Mouse (Mus musculus) skeletal muscle tissue, adult 2 months (tissue): ENCODE measurements at regions not wholly inside any gene's neighbourhood (a gene's known extent, or its start where the extent isn't known, plus 50 kb on each side); places are given as distances from the start of the nearest gene placed in this dataset.

Experiments used
- DNase-seq: peaks from one replicate; pipeline ENCODE4 v3.0.0-alpha.2; 2012; ENCODE audit warnings: low read depth, low spot score

DNA sequence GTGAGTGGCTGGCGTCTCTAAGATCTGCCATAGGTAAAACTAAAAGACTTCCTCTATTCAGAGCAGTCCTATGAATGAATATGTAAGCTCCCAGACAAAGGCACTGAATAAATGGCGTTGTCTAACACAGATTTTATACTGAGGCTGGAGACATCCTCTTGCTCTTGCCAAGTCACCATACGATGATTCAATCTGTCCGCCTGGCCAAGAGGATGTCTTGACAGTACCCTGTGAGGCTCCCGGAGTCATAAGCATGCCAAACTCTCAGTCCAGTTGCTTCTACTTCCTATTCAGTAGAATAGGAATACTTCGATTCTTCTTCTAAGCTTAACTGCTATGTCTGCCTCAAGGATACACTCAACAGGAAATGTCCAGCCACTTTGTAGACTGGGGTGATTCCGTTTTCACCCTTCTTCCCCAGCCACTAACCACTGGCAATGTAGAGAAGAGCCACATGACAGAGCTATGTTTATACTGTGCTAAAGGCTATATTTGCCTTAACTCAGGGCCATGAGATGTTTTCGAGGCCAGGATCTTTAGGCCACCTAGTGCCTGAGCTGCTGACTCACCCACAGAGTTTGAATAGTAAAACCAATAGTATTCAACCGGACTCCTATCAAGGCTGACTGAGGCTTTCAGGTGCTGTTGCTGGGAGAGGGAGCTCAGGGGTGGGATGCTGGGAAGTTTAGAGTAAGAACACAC, 188.7 kb upstream of the Atp5g3 start:
- no peak for DNase-seq

DNA sequence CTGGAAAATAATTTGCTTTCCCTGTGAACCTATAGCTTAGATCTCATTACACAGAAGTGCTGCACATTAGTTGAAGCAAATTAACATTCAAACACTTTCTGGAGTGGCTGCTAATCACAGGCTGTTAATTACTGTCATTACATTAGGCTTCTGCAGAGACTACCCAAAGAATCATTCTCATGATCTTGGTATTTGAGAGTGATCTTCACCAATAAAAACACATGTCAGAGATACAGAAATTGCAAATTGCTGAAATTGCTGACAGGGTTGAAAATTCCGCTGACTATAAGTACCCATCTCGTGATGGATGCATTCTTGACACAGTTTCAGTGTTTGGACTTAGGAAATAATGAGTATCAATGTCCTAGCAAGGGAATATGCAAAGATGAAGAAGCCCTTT, 185.7 kb upstream of the Atp5g3 start:
- DNase-seq = no peak

DNA sequence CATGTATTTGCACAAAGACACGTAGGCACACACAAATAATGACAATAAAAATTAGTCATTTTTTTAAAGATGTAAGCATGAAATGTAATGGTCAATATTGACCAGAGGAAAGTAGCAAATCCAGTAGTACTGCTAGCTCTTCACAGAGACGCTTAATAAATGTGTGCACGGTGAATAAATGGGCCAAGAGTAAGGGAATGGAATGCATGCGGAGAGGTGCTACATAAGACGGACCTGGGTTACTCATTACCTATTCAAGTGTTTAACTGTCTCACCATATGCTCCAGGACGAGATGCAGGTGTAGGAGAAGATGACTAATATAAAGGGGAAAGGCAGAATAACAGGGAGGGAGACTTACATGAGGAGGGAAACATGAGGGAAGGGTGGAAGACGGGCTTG, 182.4 kb upstream of the Atp5g3 start:
- DNase-seq = no peak

DNA sequence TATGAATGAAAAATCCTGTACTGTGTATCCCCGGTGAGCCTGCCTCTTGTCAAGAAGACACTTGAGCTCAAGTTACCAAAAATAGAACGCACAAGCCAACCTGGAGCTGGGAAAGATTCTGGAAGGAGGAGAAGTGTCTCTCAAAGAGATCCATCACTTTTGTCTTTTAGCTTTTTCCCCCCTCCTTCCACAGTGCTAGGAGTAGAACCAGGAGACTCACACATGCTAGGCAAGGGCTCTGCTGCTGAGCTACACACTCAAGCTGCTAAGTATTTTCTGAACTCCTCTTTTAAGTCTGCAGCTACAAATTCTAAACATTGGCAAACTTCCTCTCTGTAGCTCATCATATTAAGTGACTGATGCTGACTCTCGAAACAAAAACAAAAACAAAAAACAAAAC, 176.2 kb upstream of the Atp5g3 start:
- no peak for DNase-seq

DNA sequence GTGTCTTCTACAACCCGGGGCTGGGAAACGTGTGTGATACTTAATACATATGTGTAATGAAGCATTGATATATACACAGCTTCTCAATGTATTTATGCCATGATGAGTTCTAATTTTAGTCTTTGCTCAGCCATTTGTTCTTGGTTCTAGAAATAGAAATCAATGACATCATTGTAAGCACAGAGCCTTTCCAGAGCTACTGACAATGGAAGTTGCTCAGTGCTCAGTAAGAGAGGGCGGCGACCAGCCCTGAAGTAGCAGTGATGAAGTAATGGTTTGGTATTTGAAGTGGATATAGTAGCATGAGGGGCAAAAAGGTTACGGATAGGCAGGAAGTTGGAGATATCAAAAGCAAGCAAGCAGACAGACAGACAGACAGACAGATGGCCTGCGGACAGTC, 173.8 kb upstream of the Atp5g3 start:
- no peak for DNase-seq

DNA sequence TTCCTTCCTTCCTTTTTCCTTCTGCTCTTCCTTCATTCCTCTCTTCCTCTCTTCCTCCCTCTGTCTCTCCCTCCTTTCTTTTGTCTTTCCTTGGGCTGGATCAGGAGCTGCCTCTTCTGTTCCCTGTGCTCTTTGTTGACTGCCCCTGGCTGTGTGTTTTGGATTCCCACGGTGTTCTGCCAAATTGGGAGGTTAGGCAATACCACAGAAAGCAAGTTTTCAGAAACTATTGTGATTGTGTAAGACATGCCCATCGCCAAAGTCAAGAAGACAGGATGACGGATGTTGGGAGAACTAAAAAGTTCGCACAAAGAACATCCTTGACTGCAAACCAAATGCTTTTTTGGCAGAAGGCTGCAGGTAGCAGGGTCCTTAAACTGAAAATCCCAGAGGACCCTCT, 165.6 kb upstream of the Atp5g3 start:
- DNase-seq = peak; percentile 10

DNA sequence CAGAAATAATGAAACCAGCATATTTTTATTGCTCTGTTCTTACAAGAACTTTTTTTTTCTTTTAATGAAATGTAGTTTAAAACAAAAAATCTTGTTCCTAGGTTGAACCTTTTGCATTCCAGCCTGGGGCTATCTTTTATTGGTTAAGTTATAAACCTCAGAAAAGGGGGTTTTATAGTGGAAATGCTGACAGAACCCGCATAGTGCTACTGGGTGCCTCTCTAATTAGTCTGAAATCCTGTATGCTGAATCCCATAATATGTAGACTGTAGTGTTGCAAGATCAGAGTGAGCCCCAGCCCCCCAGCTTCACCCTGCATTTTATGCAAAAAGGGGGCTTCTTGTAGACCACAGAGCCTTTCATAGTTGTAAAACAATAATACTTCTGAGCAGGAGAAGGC, 164.4 kb upstream of the Atp5g3 start:
- DNase-seq = no peak

DNA sequence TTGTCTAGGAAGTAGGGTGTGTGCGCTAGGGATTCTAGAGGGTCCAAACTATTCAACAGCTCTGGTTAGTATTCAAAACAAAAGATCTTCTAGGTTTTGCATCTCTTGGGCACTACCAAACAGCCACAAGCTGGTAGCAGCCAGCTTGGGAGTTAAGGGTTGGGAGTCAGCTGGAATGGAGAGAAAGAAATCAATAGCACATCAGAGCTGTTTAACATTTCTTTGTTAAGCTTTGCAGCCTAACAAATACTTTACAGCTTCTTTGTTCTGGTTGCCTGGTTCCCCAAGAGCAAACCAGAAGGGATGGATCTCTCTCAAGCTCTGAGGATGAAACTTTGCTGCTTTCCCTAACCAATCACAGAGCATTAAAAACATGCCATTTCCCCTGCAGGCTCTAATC, 162.3 kb upstream of the Atp5g3 start:
- DNase-seq = no peak

DNA sequence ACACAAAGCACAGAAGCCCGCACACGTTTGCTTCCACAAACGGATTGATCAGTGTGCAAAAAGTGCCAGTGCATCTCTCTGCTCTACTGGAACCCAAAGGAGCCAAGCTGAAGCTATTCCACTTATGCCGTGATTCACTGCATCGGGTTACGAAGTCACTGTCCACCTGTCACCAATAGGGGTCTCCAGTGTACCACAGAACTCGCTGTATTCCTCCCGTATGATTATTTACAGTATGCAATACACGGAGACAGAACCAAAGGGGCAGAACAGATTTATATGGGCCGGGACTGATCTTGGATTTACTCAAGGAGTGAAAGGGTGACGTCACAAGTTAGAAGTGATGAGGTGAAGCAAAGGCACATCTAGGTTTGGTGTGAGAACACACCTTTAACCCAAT, 155.5 kb upstream of the Atp5g3 start:
- peak; percentile 18 for DNase-seq

DNA sequence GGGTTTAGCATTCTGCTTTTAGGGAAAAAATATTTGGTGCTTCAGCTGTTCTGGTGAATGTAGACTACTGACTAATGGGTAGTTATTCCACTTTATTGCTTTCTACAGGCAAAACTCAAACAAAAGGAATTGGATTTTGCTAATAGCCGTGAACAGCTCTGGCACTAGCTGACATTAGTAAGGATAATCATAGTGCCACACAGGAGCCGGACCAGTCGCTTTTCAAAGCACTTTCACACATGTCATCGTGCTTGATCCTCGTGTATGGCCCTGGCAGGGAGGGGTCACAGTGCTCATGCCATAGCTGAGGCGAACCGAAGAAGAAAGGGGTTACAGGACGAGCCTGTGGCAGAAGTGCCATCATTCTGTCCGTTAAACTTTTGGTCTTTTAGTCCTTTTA, 153.2 kb upstream of the Atp5g3 start:
- no peak for DNase-seq

DNA sequence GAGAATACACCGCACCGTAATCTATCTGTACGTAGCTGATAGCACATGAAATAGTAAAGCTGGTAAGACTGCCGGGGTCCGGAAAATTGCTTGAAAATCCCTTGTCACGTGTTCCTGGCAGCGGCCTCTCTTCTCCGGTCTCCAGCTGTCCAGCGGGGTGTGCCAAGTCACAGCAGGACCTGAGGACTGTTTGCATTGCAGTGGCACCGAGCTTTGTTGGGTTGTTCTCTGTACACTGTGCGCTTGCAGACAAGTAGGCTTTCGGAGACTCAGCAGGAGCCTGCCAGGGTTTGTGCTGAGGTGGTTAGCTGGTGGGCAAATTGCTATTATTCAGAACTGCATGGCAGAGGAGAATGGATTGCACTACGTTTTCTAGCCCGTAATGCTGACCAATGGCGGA, 152.7 kb upstream of the Atp5g3 start:
- no peak for DNase-seq

DNA sequence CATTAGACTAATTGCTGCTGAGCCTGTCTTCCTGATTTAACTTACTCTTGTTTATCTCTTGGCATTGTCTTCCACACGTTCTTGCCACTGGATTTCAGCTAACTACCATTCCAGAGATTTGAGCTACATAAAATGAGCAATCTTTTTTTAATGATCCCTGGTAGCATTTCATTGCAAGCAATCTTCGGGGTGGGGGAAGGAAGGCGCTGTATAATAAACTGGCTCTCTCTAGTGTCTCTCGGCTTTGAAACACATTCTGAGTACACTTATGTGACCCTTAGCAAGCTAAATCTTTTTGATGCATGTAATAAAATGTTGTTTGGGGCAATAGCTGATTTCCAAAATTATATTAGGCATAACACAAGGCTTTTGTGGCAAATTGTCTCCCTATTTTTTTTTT, 152.2 kb upstream of the Atp5g3 start:
- no peak for DNase-seq

DNA sequence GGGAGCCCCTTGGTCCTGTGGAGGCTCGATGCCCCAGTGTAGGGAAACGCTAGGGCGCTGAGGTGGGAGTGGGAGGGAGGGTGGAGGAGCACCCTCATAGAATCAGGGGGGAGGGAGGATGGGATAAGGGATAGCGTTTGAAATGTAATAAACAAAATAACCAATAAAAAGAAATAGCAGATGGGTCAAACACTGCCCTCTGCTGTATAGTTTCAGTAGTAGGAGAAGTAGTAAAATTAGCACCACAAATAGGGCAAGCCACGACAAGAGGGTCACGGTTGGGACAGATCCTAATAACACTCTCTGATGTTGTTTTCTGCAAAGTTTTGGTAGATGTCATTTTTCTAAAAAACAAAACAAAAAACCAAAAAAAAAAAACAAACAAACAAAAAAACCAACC, 131.3 kb upstream of the Atp5g3 start:
- DNase-seq = no peak

DNA sequence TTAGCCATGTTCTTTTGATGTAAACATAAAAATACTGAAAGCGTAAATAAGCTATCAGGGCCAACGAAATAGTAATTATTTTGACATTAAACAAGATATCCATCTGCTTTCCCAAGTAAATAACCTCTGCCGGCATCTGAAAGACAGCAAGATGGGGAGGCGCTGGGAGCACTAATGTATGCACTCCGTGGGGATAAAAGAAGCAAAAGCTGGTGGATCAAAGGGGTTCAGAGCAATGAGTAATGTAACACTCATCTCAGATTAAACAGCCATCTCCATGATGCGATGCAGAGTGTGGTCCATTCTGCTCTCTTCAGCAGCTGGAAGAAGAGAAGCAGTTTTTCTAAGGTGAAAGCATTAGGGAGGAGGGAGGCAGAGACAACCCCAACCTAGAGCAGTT, 128.5 kb upstream of the Atp5g3 start:
- DNase-seq = no peak

DNA sequence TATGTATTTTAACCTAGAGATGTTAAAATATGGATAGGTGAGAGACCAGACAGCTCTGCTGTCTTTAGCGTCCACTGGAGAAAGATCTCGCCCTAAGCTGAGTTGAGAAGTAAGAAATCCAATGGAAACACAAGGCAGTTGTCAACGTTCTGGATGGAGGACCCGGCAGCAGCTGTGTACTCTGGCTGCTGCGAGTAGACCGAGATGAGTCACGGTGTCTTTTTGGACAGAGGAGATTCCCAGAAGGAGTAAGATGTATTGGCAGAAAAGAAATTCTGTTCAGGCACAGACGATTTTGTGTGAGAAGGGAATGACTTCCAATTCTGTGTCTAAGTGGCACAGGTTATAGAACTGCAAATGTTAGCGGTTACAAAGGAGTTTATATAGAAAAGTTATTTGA, 124.9 kb upstream of the Atp5g3 start:
- DNase-seq = peak; percentile 12

DNA sequence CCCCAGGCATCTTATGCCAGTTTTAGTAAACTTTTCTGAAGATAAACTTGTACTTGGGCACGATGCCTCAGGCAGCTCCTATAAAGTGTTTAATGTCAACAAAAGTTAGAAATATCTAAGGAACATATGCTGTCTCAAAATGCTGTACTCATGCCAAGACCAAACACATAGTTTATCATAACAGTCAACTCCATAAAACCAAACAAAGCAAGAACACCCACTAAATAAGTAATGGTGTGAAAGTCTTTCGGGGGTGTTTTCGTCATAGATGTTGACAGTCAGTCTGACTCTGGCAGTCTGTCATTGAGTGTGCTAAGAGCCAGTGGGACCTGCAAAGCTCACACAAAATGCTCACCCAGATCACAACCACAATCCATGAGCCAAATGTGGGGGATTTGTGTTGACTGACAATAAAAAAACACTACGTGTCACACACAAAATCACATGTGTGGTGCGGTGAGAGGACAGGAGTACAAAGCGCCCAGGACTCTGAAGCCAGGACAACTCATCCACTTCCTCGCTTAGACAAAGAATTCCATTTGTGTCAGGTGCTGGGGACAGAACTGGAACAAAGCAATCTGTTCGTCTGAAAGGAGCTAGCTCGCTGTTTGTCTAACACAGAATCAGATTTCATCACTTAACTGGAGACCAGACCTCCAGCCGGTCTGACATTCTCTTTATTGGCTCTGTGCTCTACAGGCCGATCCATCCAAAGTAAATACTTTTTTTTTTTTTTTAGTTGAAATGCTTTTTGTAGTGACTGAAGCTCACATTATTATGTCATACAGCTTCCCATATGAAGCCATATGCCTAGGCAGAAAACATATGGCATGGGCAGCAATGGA, 121.3 kb upstream of the Atp5g3 start:
- no peak for DNase-seq

DNA sequence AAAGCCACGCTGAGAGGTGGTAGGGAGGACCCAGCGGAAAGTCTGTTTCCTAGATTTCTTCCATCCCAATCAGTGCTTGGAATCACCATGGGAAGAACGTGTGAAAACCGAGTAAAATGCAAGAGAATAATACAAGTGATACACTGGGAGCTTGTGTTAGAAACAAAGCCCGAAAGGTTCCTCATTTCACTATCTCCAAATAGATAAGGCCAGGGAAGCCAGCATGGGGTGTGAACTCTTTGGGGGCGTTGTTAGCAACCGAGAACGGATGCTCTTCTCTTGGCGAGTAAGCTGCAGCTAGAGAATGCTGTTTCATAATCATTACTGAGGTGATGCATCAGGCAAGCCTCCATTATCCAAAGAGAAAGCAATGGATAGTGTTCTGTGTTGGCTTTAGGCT, 118.8 kb upstream of the Atp5g3 start:
- no peak for DNase-seq

DNA sequence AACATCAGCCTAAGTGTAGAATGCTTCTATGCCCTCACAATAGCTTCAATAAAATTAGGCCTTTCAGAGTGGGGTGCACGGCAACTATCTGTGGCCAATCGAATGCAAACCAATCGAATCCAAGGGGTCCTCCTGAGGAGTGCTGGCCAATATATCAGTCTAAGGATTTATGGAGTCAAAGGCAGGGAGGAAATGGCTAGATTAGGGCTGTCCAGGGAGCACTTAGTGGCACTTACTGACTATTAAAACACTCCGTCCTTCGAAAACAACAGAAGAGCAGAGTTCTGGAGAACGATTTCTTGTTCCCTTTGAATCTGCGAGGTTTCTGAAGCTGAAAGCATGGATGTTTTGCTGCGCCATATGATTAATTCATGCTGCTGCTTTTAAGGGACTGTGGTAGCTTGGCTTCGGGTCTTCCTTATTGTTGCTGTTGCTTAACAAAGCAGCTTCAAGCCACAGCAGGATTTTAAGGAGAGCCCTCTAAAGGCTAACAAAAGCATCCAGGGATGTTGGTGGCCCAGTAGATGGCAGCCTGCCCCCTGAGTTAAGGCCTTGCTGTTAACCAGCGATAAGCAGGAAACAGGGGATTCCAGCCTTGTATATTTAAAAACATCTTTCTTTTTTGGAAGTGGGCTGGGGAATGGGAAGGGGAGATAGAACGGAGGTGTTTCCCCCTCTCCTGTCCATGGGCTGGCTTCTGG, 116.4 kb upstream of the Atp5g3 start:
- DNase-seq = no peak

DNA sequence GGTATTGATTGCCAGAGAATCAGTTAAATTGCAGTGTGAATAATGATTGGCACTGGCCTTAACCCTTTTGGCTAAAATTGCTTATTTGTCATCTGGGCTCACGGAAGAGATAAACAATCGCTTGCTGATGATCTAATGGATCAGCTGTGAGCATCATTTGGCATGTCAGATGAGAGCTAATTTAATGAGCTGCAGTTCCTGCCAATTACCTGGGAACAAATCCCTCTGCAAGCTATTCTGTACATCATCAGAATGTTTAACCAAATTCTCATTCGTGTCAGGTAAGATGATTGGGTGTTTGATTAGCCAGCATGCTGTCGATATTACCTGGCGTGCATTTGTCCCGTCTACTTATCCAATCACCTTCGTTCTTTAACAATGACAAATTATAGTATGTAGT, 104.0 kb upstream of the Atp5g3 start:
- DNase-seq = no peak

DNA sequence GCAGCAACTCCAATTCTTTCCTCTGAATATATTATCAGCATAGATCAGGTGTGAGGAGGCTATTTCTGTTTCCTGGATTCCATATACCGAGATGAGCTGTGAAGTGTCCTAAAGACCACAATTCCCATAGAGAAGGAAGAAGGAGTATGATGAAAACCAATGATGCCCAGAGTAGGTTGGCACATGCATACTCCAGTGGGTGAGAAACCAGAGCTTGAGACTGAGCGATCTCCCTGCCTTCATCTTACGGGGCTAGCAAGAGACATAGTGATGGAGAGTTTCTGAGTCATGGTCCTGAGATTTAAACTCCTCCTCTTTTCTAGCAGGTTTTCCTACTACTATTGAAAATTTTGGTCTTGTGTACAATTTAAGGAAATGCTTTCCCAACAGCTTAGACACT, 103.1 kb upstream of the Atp5g3 start:
- no peak for DNase-seq

DNA sequence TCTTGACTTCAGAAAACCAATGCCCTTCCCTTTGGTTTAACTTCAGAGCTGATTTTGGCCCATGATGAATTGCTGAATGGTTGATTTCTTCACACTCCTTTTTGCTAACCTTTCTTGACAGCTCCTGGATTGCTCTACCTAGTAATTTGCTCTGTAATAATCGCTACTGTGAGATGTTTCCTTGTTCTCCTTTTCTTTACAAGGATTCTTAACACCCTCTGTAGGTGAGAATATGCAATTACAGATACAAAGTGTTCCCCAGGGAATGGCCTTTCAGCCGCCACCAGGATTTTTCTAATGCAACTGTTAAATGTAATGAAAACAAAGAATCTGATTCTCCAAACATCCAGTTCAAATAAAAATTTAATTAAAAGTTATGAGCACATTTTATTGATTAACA, 87.4 kb upstream of the Atp5g3 start:
- DNase-seq = no peak

DNA sequence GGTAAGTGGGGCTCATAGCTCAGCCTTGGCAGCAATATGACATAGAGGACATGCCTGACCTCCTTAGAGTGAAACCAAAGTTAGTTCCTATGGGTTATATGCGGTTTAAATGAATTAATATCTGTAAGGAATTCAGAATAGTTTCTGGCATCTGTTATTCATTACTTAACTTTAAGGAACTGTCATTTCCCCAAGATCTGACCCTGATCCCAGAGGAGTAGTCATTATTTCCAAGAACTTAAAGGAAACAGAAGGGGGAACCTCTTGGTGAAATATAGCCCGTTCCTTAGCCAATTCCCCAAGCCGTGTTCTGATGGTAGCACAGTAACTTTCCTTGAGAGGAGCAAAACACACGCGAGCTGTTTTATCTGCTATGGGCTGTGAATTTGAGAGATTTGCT, 85.9 kb upstream of the Atp5g3 start:
- no peak for DNase-seq

DNA sequence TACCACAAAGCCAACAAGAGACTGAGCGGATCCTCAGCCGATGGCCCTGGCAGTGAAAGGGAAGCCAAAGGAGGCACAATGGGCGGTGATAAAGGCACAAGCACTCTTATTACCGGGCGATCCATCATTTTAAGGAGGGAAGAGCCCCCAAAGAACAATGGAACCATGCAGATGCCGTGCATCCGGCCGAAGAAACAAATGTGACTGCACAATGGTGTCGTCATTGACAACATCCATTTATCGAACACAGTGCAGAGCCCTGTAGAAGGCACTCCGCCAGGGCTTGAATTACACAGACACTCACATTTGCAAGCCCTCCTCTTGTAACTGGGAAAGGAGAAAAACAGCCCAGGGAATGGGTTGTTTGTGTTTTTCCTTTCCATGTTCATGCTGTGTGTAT, 80.7 kb upstream of the Atp5g3 start:
- no peak for DNase-seq
